Mouse (Mus musculus) kidney, adult 2 months (tissue): ENCODE measurements around the gene Astn1. TPM values are rescaled to one million over a fixed set of nuclear protein-coding genes. Genes with fewer than 3 reads are reported as not detected.

Source experiments
- DNase-seq: peaks from one replicate; pipeline ENCODE4 v3.0.0; 2021
- H3K27ac ChIP-seq: fragments of 200-500 bp; 2 replicates; pipeline ENCODE4 v1.5.1; 2012; ENCODE audit warnings: low read depth, low read length, control low read depth, inconsistent platforms; ENCODE audit not compliant: insufficient read depth
- H3K27me3 ChIP-seq: fragments of 200-500 bp; replicated peaks from 2 replicates; pipeline ENCODE4 v1.6.1; 2012; ENCODE audit warnings: mild to moderate bottlenecking, moderate library complexity, low read length, inconsistent platforms; ENCODE audit not compliant: control insufficient read depth, insufficient read depth
- H3K36me3 ChIP-seq: fragments of 200-500 bp; 2 replicates; pipeline ENCODE4 v1.6.1; 2012; ENCODE audit warnings: mild to moderate bottlenecking, moderate library complexity, low read length, inconsistent platforms; ENCODE audit not compliant: control insufficient read depth, insufficient read depth
- H3K4me1 ChIP-seq: fragments of 200-500 bp; 2 replicates; pipeline ENCODE4 v1.6.1; 2011; ENCODE audit warnings: low read length; ENCODE audit not compliant: control insufficient read depth, insufficient read depth
- H3K4me3 ChIP-seq: fragments of 200-500 bp; 2 replicates; pipeline ENCODE4 v1.5.1; 2011; ENCODE audit warnings: mild to moderate bottlenecking, low read depth, low read length, control low read depth; ENCODE audit not compliant: insufficient read depth
- CTCF ChIP-seq: fragments of 200-500 bp; conservative IDR thresholded peaks from 2 replicates; pipeline ENCODE4 v1.5.1; 2011; ENCODE audit warnings: low read depth, mild to moderate bottlenecking, control low read depth, low read length, moderate library complexity, mixed read lengths; ENCODE audit not compliant: insufficient read depth, insufficient read length
- POLR2A ChIP-seq: fragments of 200-500 bp; IDR thresholded peaks from one replicate; pipeline ENCODE4 v1.6.1; 2011; ENCODE audit warnings: low read depth, low read length, control low read depth
- WGBS: fragments of 180-500 bp; shearing (Covaris S2); methylation state at CpG from one replicate; pipeline ENCODE4 v1.1.7; 2018; 5-methylcytosine and 5-hydroxymethylcytosine counted together
- polyA plus RNA-seq: library from polyadenylated mRNA; depleted of rRNA; stranded (reverse); fragments of >200 nt; gene quantifications from 2 replicates; pipeline ENCODE4 v1.2.3, GENCODE M21; 2012; rRNA removed

Astn1 gene
- polyA plus RNA-seq, 1 experiment: 0.84 TPM

GRCm38 (mm10) chr1:158739132-158739919, 377.3 kb downstream of the Astn1 start:
- Histone ChIP-seq H3K27me3 (no peaks in the 10 kb centered on the region), H3K36me3 (no peaks in the 10 kb centered on the region), H3K4me3 (no peak overlapping the region), H3K27ac (no peak overlapping the region), H3K4me1 (no peaks in the 10 kb centered on the region)
- WGBS: 54% methylated on average over 5 of the region's 5 CpGs
- DNase-seq: peak; percentile 4
- TF ChIP-seq POLR2A: no peak
- no peak for TF ChIP-seq CTCF

- H3K4me1 ChIP-seq: no peaks in the 10 kb centered on the region
- DNase-seq: no peak
- H3K36me3 ChIP-seq: no peaks in the 10 kb centered on the region
- WGBS: 67% methylated on average over 6 of the region's 6 CpGs
- H3K27ac ChIP-seq: no peak overlapping the region
- no peaks in the 10 kb centered on the region for H3K27me3 ChIP-seq
- H3K4me3 ChIP-seq: no peak overlapping the region
- TF ChIP-seq CTCF: no peak
- TF ChIP-seq POLR2A: no peak
Measured at GRCm38 (mm10) chr1:158740161-158740766, 378.2 kb downstream of the Astn1 start.

GRCm38 (mm10) chr1:158740949-158741348, 378.9 kb downstream of the Astn1 start:
- no peaks in the 10 kb centered on the region for H3K27me3 ChIP-seq
- TF ChIP-seq POLR2A (no peak), CTCF (no peak)
- DNase-seq: no peak
- H3K4me1 ChIP-seq: no peaks in the 10 kb centered on the region
- no peak overlapping the region for H3K27ac ChIP-seq
- H3K4me3 ChIP-seq: no peak overlapping the region
- H3K36me3 ChIP-seq: no peaks in the 10 kb centered on the region
- 91% methylated on average over 5 of the region's 5 CpGs for WGBS

Other genes with a start within 250 kb of the Astn1 start
- 0.16 and 0.36 TPM in 2 replicates for gene Brinp2, start 5.9 kb upstream of the Astn1 start, polyA plus RNA-seq